Mouse (Mus musculus) thymus, adult 2 months (tissue): ENCODE results near the gene Sema3d. TPM values are rescaled to one million over a fixed set of nuclear protein-coding genes. Genes with fewer than 3 reads are reported as not detected.

Source experiments
- DNase-seq: peaks from one replicate; pipeline ENCODE4 v3.0.0; 2021
- H3K27ac ChIP-seq: fragments of 200-500 bp; 2 replicates; pipeline ENCODE4 v1.5.1; 2012; ENCODE audit warnings: low read length, control low read depth; ENCODE audit not compliant: control insufficient read depth, insufficient read depth
- H3K27me3 ChIP-seq: fragments of 200-500 bp; 2 replicates; pipeline ENCODE4 v1.6.1; 2012; ENCODE audit warnings: mild to moderate bottlenecking, low read length, moderate library complexity, mixed read lengths; ENCODE audit not compliant: control insufficient read depth, insufficient read depth
- H3K36me3 ChIP-seq: fragments of 200-500 bp; 2 replicates; pipeline ENCODE4 v1.6.1; 2012; ENCODE audit warnings: mild to moderate bottlenecking, low read length, moderate library complexity; ENCODE audit not compliant: control insufficient read depth, insufficient read depth
- H3K4me1 ChIP-seq: fragments of 200-500 bp; replicated peaks from 2 replicates; pipeline ENCODE4 v1.6.1; 2012; ENCODE audit warnings: low read length; ENCODE audit not compliant: control insufficient read depth, insufficient read depth
- H3K4me3 ChIP-seq: fragments of 200-500 bp; 2 replicates; pipeline ENCODE4 v1.5.1; 2012; ENCODE audit warnings: mild to moderate bottlenecking, low read length, control low read depth, moderate library complexity; ENCODE audit not compliant: control insufficient read depth, insufficient read depth
- CTCF ChIP-seq: fragments of 200-500 bp; IDR thresholded peaks from 2 replicates; pipeline ENCODE4 v1.5.1; 2012; ENCODE audit warnings: mild to moderate bottlenecking, control low read depth, low read length, moderate library complexity, borderline replicate concordance; ENCODE audit not compliant: control insufficient read depth, poor library complexity, insufficient read depth; ENCODE audit errors: extremely low read depth
- POLR2A ChIP-seq: fragments of 200-500 bp; IDR thresholded peaks from 2 replicates; pipeline ENCODE4 v1.6.1; 2012; ENCODE audit warnings: mild to moderate bottlenecking, low read length, control low read depth, moderate library complexity; ENCODE audit not compliant: control insufficient read depth, poor library complexity, insufficient read depth; ENCODE audit errors: extremely low read depth
- WGBS: fragments of 180-500 bp; shearing (Covaris S2); methylation state at CpG from one replicate; pipeline ENCODE4 v1.1.7; 2018; 5-methylcytosine and 5-hydroxymethylcytosine counted together
- polyA plus RNA-seq: library from polyadenylated mRNA; depleted of rRNA; stranded (reverse); fragments of >200 nt; gene quantifications from 2 replicates; pipeline ENCODE4 v1.2.3, GENCODE M21; 2012

The Sema3d gene
- polyA plus RNA-seq, 1 experiment: 0.40 TPM

DNA sequence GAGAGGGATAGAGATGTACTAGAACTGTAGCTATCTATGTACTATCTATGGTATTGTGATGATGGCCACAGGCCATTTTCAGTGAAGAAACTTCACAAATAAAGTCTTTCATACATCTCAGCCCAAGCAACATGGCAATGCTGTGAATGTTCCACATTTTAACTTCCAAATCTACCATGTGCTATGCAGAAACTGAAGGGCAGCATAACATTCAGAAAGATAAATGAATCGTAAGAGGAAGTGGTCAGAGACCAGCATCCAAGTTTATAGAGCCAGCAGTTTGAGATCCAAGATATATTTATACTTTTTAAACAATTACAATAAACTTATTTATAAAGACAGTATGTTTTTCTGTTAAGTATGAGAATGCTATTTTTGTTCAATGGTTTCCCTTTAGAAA lies 199.4 kb downstream of the Sema3d start:
- Histone ChIP-seq H3K4me3 (no peak overlapping the region), H3K4me1 (no peaks in the 10 kb centered on the region), H3K36me3 (no peaks in the 10 kb centered on the region), H3K27ac (no peak overlapping the region), H3K27me3 (no peaks in the 10 kb centered on the region)
- 33% methylated on average over 1 of the region's 1 CpGs for WGBS
- no peak for DNase-seq
- TF ChIP-seq CTCF (no peak), POLR2A (no peak)

DNA sequence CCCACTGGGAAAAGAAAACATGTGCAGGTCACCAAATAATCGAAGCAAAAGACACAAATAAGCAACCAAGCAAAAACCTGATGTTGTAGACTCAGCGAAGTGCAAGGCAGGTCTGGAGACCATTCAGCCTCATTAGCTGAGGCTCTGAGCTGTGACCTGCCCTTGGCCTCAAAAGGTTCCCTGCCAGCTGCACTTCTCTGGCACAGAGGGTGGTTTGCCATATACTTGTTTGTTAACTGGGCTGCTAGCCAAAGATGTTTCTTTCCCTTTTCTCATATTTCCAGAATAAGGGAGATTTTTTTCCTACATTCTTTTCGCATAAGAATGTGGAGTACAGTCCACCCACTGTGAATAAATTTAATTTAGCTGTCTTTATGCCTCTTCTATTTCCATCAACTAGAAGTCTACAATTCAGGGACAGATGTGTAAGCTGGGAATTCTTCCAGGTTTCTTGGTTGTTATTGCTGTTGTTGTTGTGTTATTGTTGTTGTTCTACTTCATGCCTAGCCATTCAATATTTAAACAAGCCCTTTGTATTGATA lies 200.2 kb downstream of the Sema3d start:
- Histone ChIP-seq H3K27ac (no peak overlapping the region), H3K36me3 (no peaks in the 10 kb centered on the region), H3K4me3 (no peak overlapping the region), H3K4me1 (no peaks in the 10 kb centered on the region), H3K27me3 (no peaks in the 10 kb centered on the region)
- DNase-seq: no peak
- TF ChIP-seq POLR2A (no peak), CTCF (no peak)
- WGBS: 87% methylated on average over 3 of the region's 3 CpGs

- DNase-seq: no peak
- Histone ChIP-seq H3K4me3 (no peak overlapping the region), H3K27ac (no peak overlapping the region), H3K36me3 (no peaks in the 10 kb centered on the region), H3K27me3 (no peaks in the 10 kb centered on the region), H3K4me1 (no peaks in the 10 kb centered on the region)
- 96% methylated on average over 9 of the region's 9 CpGs for WGBS
- TF ChIP-seq POLR2A (no peak), CTCF (no peak)
Measured at GRCm38 (mm10) chr5:12584886-12585285, 201.7 kb downstream of the Sema3d start.

DNA sequence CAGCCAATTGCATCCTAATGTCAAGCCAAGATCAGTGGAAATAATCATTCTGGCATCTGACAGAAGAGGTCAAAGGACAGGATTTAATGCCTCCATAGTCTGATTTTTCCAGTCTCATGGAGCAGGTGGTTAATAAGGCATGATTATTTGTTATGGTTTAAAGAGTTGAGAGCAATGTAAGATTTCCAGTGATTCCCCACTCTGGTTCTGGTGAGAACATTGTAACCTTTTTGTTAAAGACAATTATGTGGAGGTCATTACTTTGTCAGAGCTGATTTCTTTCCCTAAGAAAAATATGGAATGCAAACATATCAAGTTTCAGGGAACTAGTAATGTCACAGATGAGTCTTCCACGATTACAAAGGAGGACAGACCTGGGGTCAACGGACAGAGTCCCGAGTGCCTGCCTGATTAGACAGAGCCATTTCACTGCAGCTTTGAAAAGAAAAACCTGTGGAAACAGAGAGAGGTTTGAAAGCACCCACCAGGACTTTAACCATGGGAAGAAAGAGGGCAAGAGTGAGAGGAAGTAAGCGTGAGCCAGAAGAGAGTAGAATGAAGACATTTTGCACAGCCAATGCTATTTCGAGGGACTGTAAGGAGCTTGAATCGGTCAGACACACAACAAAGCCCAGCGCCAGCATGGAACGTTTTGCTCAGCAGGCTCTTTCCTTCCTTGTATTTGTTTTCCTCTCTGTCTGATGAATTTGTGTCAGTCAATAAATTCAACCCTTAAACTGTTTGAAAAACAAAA lies 251.2 kb downstream of the Sema3d start:
- Histone ChIP-seq H3K27ac (no peak overlapping the region), H3K36me3 (no peaks in the 10 kb centered on the region), H3K4me3 (no peak overlapping the region), H3K4me1 (no peaks in the 10 kb centered on the region), H3K27me3 (no peaks in the 10 kb centered on the region)
- no peak for TF ChIP-seq POLR2A
- TF ChIP-seq CTCF: no peak
- WGBS: 74% methylated on average over 8 of the region's 8 CpGs
- DNase-seq: no peak

- WGBS: 93% methylated on average over 7 of the region's 7 CpGs
- TF ChIP-seq CTCF: no peak
- TF ChIP-seq POLR2A: no peak
- no peak overlapping the region for H3K27ac ChIP-seq
Measured at GRCm38 (mm10) chr5:12637763-12638468, 254.7 kb downstream of the Sema3d start.

More at GRCm38 (mm10) chr5:12637763-12638468, 254.7 kb downstream of the Sema3d start:
- no peaks in the 10 kb centered on the region for H3K4me1 ChIP-seq
- no peak overlapping the region for H3K4me3 ChIP-seq
- no peak for DNase-seq
- H3K27me3 ChIP-seq: no peaks in the 10 kb centered on the region
- H3K36me3 ChIP-seq: no peaks in the 10 kb centered on the region
